Mouse (Mus musculus): ENCODE measurements around the gene Dnah17.

GRCm38 (mm10) chr11:118151423-118152180 is 21.2 kb upstream of the Dnah17 start:
- TF ChIP-seq CTCF (conservative IDR thresholded peaks at IDR 0.05; ENCODE audit: low read length) = peak; percentile 42
- no peak for TF ChIP-seq POU5F1 (IDR thresholded peaks at IDR 0.05; ENCODE audit: borderline replicate concordance, low read length)
- TF ChIP-seq NANOG (IDR thresholded peaks at IDR 0.05; ENCODE audit: borderline replicate concordance, low read length) = no peak
